Mouse (Mus musculus): Measurements from ENCODE around the gene Olfr521. TPM values are rescaled to one million over a fixed set of nuclear protein-coding genes. Genes with fewer than 3 reads are reported as not detected.

The Olfr521 gene
- polyA plus RNA-seq (2017; shearing (Covaris generic)): not detected

DNA sequence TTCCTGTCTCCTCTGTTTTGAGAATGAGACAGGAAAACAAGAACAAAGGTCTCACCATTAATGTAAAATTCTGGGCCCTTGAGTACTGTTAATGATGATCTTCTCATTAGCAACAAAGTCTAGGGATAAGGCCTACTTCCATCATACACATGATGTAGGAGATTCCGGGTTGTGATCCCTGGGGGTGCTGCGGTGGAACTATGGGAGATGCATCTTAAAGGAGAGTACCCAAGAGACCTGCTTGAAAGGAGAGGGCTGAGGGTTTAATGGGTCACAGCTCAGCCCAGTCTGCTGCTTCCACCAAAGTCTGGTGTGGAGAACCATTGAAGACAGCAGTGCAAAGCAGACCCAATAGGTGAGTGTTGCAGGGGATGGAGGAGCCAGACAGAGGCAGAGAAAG is at the start of gene Olfr521:
TSS of gene Olfr521 (plus strand) at position 301 of the 400 bp plus-strand sequence.

DNA sequence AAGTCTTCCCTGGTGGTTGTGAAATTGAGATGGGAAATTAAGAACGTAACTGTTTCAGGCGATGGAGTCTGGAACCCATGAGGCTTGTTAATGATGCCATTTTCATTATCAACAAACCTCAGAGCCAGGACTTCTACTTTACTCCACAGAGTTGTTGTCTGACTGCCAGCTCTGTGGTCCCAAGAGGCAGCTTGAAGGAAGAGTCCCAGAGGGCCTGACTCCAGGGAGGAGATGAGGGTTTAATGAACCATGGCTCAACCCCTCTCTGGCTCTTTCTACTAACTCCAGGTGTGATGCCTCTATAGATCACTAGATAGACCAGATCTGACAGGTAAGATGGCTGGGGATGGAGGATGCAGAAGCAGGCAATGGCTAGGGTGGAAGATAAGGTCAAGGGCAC is 33.3 kb upstream of the Olfr521 start, which contains the start of gene Olfr520:
TSS of gene Olfr520 (plus strand) at position 301 of the 400 bp plus-strand sequence.

Other genes starting within 250 kb of the Olfr521 start
- gene Arrb1, start 228.0 kb upstream of the Olfr521 start, polyA plus RNA-seq (2017; shearing (Covaris generic)): 10 to 100 TPM; 12.5 to 15.5 TPM
- 1 to 10 TPM; 2.3 to 2.8 TPM for gene Tpbgl, start 136.4 kb upstream of the Olfr521 start, polyA plus RNA-seq (2017; shearing (Covaris generic))
- not detected for gene Slco2b1, start 52.2 kb upstream of the Olfr521 start, polyA plus RNA-seq (2017; shearing (Covaris generic))
- gene Olfr520, start 33.2 kb upstream of the Olfr521 start, polyA plus RNA-seq (2017; shearing (Covaris generic)): not detected
- 10 to 100 TPM; 27.4 to 28.0 TPM for gene Neu3, start 64.9 kb downstream of the Olfr521 start, polyA plus RNA-seq (2017; shearing (Covaris generic))
- under 1 TPM in 1 of 2 experiments, not detected in 1; 0.30 TPM for gene Xrra1, start 95.6 kb downstream of the Olfr521 start, polyA plus RNA-seq (2017; shearing (Covaris generic))
- gene Spcs2, start 100.0 kb downstream of the Olfr521 start, polyA plus RNA-seq (2017; shearing (Covaris generic)): 100 to 1,000 TPM; 417 to 439 TPM
- 10 to 100 TPM; 12.0 to 12.9 TPM for gene Rnf169, start 216.9 kb downstream of the Olfr521 start, polyA plus RNA-seq (2017; shearing (Covaris generic))
- gene Chrdl2, start 242.7 kb downstream of the Olfr521 start, polyA plus RNA-seq (2017; shearing (Covaris generic)): 1 to 10 TPM in 1 of 2 experiments, under 1 TPM in 1; 0.07 to 1.3 TPM

Measured in inflammation-experienced regulatory T-cells (primary cell).